Mouse (Mus musculus): Measurements from ENCODE around the gene Abcg8. TPM values are rescaled to one million over a fixed set of nuclear protein-coding genes. Genes with fewer than 3 reads are reported as not detected.

Gene Abcg8
- polyA plus RNA-seq, 1 experiment from 2014 or later: not detected

GRCm38 (mm10) chr17:84748152-84748682 lies 72.1 kb downstream of the Abcg8 start:
- Histone ChIP-seq H3K27me3 (no peaks in the 10 kb centered on the region), H3K4me3 (no peak overlapping the region), H3K27ac (no peak overlapping the region), H3K9ac (no peak overlapping the region), H3K4me2 (replicated peaks) (no peak overlapping the region), H3K36me3 (peaks cover 42% of the 10 kb centered on the region), H3K9me3 (no peaks in the 10 kb centered on the region), H3K4me1 (no peaks in the 10 kb centered on the region)
- 91% methylated on average over 9 of the region's 9 CpGs for WGBS
- ATAC-seq (ENCODE audit: low FRiP score, low read depth): no peak

DNA sequence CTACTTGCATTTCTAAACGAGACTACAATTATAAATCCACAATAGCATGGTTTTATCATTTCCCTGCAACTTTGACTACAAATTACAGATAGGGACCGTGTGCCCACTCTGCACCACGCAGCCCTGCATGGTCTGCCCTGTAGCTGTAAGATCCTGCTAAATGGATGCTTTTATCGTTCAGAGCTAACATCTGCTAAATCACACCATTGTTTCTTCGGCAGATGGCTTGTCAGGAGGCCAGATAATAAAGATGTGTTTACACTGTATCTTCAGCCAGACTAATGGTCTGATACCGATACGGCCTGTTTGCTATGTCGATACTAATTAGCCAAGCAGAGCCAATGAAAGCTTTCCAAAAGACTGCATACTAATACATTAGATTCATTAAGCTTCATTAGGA lies 73.2 kb downstream of the Abcg8 start:
- Histone ChIP-seq H3K27ac (no peak overlapping the region), H3K4me3 (no peak overlapping the region), H3K4me1 (no peaks in the 10 kb centered on the region), H3K9me3 (no peaks in the 10 kb centered on the region), H3K36me3 (peaks cover 42% of the 10 kb centered on the region), H3K4me2 (replicated peaks) (no peak overlapping the region), H3K9ac (no peak overlapping the region), H3K27me3 (no peaks in the 10 kb centered on the region)
- 90% methylated on average over 8 of the region's 8 CpGs for WGBS
- no peak for ATAC-seq (ENCODE audit: low FRiP score, low read depth)

Other genes with a start within 250 kb of the Abcg8 start
- 8.2 and 9.1 TPM in 2 replicates for gene Thada, start 210.1 kb upstream of the Abcg8 start, polyA plus RNA-seq (2015; fragmentation: Nextera tagmentation; extraction: Ambion mirVana)
- gene Plekhh2, start 164.4 kb upstream of the Abcg8 start, polyA plus RNA-seq (2015; fragmentation: Nextera tagmentation; extraction: Ambion mirVana): 8.1 and 8.8 TPM in 2 replicates
- gene Dync2li1, start 49.8 kb upstream of the Abcg8 start, polyA plus RNA-seq (2015; fragmentation: Nextera tagmentation; extraction: Ambion mirVana): 36.4 and 39.9 TPM in 2 replicates
- 1.4 and 1.6 TPM in 2 replicates for gene Abcg5, start 6.7 kb downstream of the Abcg8 start, polyA plus RNA-seq (2015; fragmentation: Nextera tagmentation; extraction: Ambion mirVana)
- gene Lrpprc, start 114.5 kb downstream of the Abcg8 start, polyA plus RNA-seq (2015; fragmentation: Nextera tagmentation; extraction: Ambion mirVana): 43.2 and 45.5 TPM in 2 replicates

Data from limb, embryonic 13.5 days (tissue).